27 mouse cellular contexts compared by ENCODE assay signal in the genomic region with DNA sequence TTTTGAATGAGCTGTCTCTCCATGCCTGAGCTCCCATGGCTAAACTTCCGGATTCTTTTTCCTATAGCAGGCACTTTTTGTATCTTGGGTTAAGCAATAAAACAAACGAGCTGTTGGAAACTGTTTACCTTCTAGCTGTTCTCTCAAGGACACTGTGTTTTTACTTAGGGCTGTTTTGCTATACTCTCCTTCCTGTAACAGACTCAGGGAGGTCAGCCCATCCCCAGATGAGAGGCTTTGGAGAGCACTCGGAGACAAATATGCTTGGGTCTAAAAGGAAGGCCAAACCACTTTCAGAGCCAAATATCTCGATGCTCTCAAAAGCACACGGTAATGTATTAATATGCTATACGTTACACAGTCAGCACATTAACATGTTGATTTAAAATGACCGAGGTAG. TPM values are rescaled to one million over a fixed set of nuclear protein-coding genes. Genes with fewer than 3 reads are reported as not detected.
DNase-seq lines count a peak whose midpoint lies in the region; ATAC-seq and TF ChIP-seq lines count a peak whose summit lies in the region.
"Had no signal": no experiment of that assay in that cellular context is flagged by ENCODE, and none has a peak within 500 bp of the region (broad histone marks: within the 10 kb centered on the region; RNA-seq: fewer than 3 reads in every experiment).

No protein-coding gene starts in this region.

- 33% methylated on average over 7 of the region's 7 CpGs for WGBS in lung, embryonic 14.5 days
- WGBS in lung, embryonic 16.5 days = 29% methylated on average over 7 of the region's 7 CpGs

- no peak for TF ChIP-seq CTCF in lung, embryonic 14.5 days (IDR thresholded peaks at IDR 0.05; ENCODE audit: low read depth)

- H3K4me1 ChIP-seq in lung, embryonic 14.5 days (ENCODE audit: insufficient read depth) = no peaks in the 10 kb centered on the region
- peaks cover 6% of the 10 kb centered on the region; the same call in 1 of the 2 replicates for H3K4me1 ChIP-seq in lung, embryonic 16.5 days (replicated peaks; ENCODE audit: control insufficient read depth, insufficient read depth, low read length)
- H3K4me1 ChIP-seq: embryonic facial prominence, embryonic 12.5 days; embryonic facial prominence, embryonic 15.5 days; hindbrain, embryonic 13.5 days had no signal

- H3K9me3 ChIP-seq in lung, embryonic 14.5 days (ENCODE audit: low read depth, low read length) = no peaks in the 10 kb centered on the region
- H3K9me3 ChIP-seq in lung, embryonic 16.5 days (ENCODE audit: control insufficient read depth, low read length) = no peaks in the 10 kb centered on the region
- H3K9me3 ChIP-seq: embryonic facial prominence, embryonic 12.5 days; embryonic facial prominence, embryonic 15.5 days; heart, embryonic 12.5 days; heart, embryonic 15.5 days; hindbrain, embryonic 10.5 days; hindbrain, embryonic 13.5 days had no signal

- H3K36me3 ChIP-seq in lung, embryonic 14.5 days (ENCODE audit: insufficient read depth) = 0 out of 2 replicates have a peak, but pooled peaks cover 5% of the 10 kb centered on the region
- H3K36me3 ChIP-seq in lung, embryonic 16.5 days (ENCODE audit: control insufficient read depth, insufficient read depth, low read length) = no peaks in the 10 kb centered on the region
- H3K36me3 ChIP-seq: embryonic facial prominence, embryonic 12.5 days; embryonic facial prominence, embryonic 15.5 days; heart, embryonic 15.5 days; hindbrain, embryonic 13.5 days had no signal

- H3K9ac ChIP-seq in lung, embryonic 14.5 days = no peak overlapping the region
- H3K9ac ChIP-seq in lung, embryonic 16.5 days (ENCODE audit: low read length) = no peak overlapping the region
- H3K9ac ChIP-seq: embryonic facial prominence, embryonic 12.5 days; embryonic facial prominence, embryonic 15.5 days; forebrain, postnatal 0 days; heart, embryonic 12.5 days; heart, embryonic 15.5 days; hindbrain, embryonic 13.5 days had no signal

- no peak overlapping the region for H3K4me3 ChIP-seq in lung, embryonic 14.5 days (ENCODE audit: low read depth, low read length)
- H3K4me3 ChIP-seq in lung, embryonic 16.5 days (ENCODE audit: low read length) = no peak overlapping the region
- H3K4me3 ChIP-seq: embryonic facial prominence, embryonic 12.5 days; embryonic facial prominence, embryonic 15.5 days; heart, embryonic 12.5 days; heart, embryonic 15.5 days; hindbrain, embryonic 10.5 days; hindbrain, embryonic 13.5 days had no signal

- peak; percentile 9 for DNase-seq in lung, embryonic 14.5 days
- DNase-seq in lung, postnatal 10 days = no peak
- peak; percentile 8 for DNase-seq in R1 (ENCODE audit: low read depth, low spot score)
- peak; percentile 54 for DNase-seq in lung, postnatal 36 days
- DNase-seq in kidney, postnatal 36 days = no peak
- DNase-seq: adrenal gland, postnatal 10 days; cerebellum, adult 11 months; cerebellum, adult 2 months; cerebellum, adult 9-11 months; cerebellum, postnatal 25 days; forebrain, postnatal 0 days; gastrocnemius, postnatal 25 days; heart, adult 18-20 months; heart, postnatal 10 days; heart, postnatal 36 days had no signal

- H3K4me2 ChIP-seq in lung, embryonic 14.5 days = no peak overlapping the region
- no peak overlapping the region for H3K4me2 ChIP-seq in lung, embryonic 16.5 days (ENCODE audit: low read depth, low read length)
- H3K4me2 ChIP-seq: embryonic facial prominence, embryonic 12.5 days; embryonic facial prominence, embryonic 15.5 days; heart, embryonic 12.5 days; heart, embryonic 15.5 days; hindbrain, embryonic 13.5 days had no signal

- ATAC-seq in lung, embryonic 14.5 days (ENCODE audit: insufficient read depth) = no peak
- ATAC-seq in lung, embryonic 16.5 days (ENCODE audit: low read depth) = 0 out of 2 replicates have a peak, but pooled peaks have one; percentile 2
- ATAC-seq: CD4-positive, CD25-positive, alpha-beta regulatory T cell, adult 4 months; forebrain, embryonic 14.5 days; forebrain, postnatal 0 days; hindbrain, embryonic 16.5 days had no signal

- H3K27ac ChIP-seq in lung, embryonic 14.5 days (ENCODE audit: low read depth) = no peak overlapping the region
- peak overlapping the region; percentile 46; the same call in 1 of the 2 replicates for H3K27ac ChIP-seq in lung, embryonic 16.5 days (ENCODE audit: low read length)
- H3K27ac ChIP-seq: embryonic facial prominence, embryonic 12.5 days; embryonic facial prominence, embryonic 15.5 days; heart, embryonic 15.5 days; hindbrain, embryonic 10.5 days; hindbrain, embryonic 13.5 days had no signal

- no peaks in the 10 kb centered on the region for H3K27me3 ChIP-seq in lung, embryonic 14.5 days (ENCODE audit: insufficient read depth, low read length)
- H3K27me3 ChIP-seq in lung, embryonic 16.5 days (ENCODE audit: control insufficient read depth, insufficient read depth, low read depth, low read length) = no peaks in the 10 kb centered on the region
- H3K27me3 ChIP-seq: embryonic facial prominence, embryonic 12.5 days; embryonic facial prominence, embryonic 15.5 days; heart, embryonic 12.5 days; heart, embryonic 15.5 days; hindbrain, embryonic 13.5 days had no signal

RNA-seq across cellular contexts. Expression of a gene that starts 4.8 kb away (rescaled TPM):
- polyA plus RNA-seq in lung, embryonic 14.5 days (2014; fragmentation: Nextera tagmentation; extraction: Ambion mirVana) = 592 and 639 TPM in 2 replicates
- polyA plus RNA-seq in lung, embryonic 16.5 days (2015; fragmentation: Nextera tagmentation; extraction: Ambion mirVana) = 634 and 677 TPM in 2 replicates

RNA-seq across cellular contexts. Expression of a gene that starts 20.4 kb away (rescaled TPM):
- polyA plus RNA-seq in lung, embryonic 14.5 days (2014; fragmentation: Nextera tagmentation; extraction: Ambion mirVana) = 513 and 523 TPM in 2 replicates
- polyA plus RNA-seq in lung, embryonic 16.5 days (2015; fragmentation: Nextera tagmentation; extraction: Ambion mirVana) = 412 and 444 TPM in 2 replicates

RNA-seq across cellular contexts. Expression of a gene that starts 34.4 kb away (rescaled TPM):
- polyA plus RNA-seq in lung, embryonic 14.5 days (2014; fragmentation: Nextera tagmentation; extraction: Ambion mirVana) = 82.9 and 85.9 TPM in 2 replicates
- 79.2 and 82.0 TPM in 2 replicates for polyA plus RNA-seq in lung, embryonic 16.5 days (2015; fragmentation: Nextera tagmentation; extraction: Ambion mirVana)
- polyA plus RNA-seq: C2C12; CD4-positive, CD25-positive, alpha-beta regulatory T cell, adult 4 months had no signal

RNA-seq across cellular contexts. Expression of a gene that starts 35.1 kb away (rescaled TPM):
- polyA plus RNA-seq in lung, embryonic 14.5 days (2014; fragmentation: Nextera tagmentation; extraction: Ambion mirVana) = 0.20 and 0.51 TPM in 2 replicates
- polyA plus RNA-seq in lung, embryonic 16.5 days (2015; fragmentation: Nextera tagmentation; extraction: Ambion mirVana) = 7.4 and 21.7 TPM in 2 replicates
- polyA plus RNA-seq: C2C12; CD4-positive, CD25-positive, alpha-beta regulatory T cell, adult 4 months; gonadal fat pad, adult 2 months had no signal

RNA-seq across cellular contexts. Expression of a gene that starts 46.0 kb away (rescaled TPM):
- 1.1 and 1.6 TPM in 2 replicates for polyA plus RNA-seq in lung, embryonic 14.5 days (2014; fragmentation: Nextera tagmentation; extraction: Ambion mirVana)
- polyA plus RNA-seq in lung, embryonic 16.5 days (2015; fragmentation: Nextera tagmentation; extraction: Ambion mirVana) = 3.6 and 4.7 TPM in 2 replicates
- polyA plus RNA-seq: CD4-positive, CD25-positive, alpha-beta regulatory T cell, adult 4 months had no signal

Comparison
In these comparisons a context has a peak if more than half of its experiments do, and no peak if none do; other contexts are left out.
1. DNase-seq: peak in lung, embryonic 14.5 days (single experiment), R1 (single experiment) and lung, postnatal 36 days (single experiment); none in lung, postnatal 10 days (single experiment) and kidney, postnatal 36 days (0 of 2).